Mouse (Mus musculus) embryo, embryonic 9.5 days (tissue): ENCODE measurements around the gene Erh.

Source experiments
- DNase-seq: peaks from one replicate; pipeline ENCODE4 v3.0.0-alpha.2; 2017; ENCODE audit errors: extremely low spot score

Gene Erh

DNA sequence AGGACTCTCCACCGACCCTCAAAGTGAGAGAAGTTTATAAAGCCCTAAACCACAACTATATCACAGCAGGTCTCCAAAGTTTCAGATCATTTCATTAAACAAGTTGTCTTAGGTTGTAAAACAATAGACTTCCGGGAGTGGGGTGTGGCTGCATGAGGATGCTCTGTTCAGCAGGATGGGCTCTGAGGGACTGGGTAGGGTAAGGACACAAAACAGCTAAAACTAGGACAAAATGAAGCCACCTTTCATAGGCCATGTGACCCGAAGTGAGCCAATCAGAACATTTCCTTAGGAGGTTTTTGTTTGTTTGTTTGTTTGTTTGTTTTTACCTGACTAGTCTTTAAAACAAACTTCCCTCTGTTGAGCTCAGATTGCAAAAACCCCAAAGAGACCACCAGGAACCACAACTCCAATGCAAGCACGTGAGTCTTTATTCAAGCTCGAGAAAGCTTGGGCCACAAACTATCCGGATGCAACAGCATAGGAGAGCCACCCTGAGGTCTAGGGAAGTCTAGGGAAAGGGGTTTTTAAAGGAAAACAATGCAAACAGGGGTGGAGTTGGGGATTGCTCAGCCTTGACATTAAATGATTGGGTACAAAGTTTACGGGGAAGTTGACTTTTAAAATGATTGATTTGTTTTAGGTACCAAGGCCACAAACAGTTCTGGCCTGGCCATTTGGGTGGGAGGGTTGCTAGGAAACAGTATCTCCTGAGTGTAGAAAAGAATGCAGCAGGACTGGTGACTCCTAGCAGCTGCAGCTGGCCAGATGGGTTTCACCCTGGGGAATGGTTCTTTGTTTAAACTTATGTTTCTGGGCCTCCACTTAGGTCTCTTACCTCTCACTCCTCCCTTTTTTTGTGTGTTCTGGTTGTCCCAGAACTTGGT is 28.5 kb downstream of the Erh start:
- no peak for DNase-seq

DNA sequence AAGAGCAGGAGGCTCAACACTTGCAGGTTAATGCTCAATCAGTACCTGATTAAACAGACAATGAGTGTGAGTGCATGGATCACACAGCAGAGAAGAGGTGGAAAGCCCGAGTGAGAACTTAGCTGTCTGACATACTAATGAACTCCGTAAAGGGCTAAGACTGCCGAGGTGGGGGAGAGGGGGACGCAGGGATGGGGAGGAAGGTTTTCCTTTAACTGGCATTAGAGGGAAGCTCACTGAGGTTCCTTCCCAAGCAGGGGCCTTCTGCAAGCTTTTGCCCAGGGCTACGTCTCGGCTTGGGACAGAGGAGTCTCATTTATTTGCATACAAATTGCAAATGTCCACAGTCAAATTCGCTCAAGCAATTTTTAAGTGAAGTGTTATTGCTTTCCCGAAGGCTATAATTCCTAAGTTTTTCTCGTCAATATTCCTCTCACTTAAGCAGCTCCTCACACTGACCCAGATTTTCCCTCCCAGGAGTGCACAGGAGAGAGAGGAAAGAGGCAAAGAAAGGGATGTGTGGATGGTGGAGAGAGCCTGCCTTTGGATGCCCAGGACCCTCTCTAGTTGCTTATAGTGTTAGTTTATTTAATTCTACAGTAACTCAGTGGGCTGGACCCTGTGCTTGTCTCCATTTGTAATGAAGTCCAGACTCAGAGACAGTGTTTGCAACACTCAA is 31.9 kb downstream of the Erh start:
- DNase-seq = no peak

DNA sequence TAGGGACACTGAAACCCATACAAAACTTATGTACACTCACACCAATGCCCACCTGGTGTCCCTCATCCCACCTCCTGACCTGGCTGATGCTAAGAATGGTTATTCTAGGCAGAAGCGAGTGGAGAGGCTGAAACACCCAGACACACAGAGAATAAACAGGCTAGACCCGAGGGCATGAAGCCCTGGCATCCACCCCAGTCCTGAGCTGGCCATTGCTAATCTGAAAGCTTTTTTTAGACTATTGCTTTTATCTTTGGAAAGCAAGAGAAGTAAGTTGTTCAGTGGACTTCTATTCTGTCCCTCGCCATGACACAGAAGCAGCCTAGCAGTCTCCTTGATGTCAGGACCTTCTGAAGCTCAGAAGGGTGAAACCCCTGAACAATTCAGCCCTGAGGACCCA is 34.2 kb downstream of the Erh start:
- DNase-seq = no peak

DNA sequence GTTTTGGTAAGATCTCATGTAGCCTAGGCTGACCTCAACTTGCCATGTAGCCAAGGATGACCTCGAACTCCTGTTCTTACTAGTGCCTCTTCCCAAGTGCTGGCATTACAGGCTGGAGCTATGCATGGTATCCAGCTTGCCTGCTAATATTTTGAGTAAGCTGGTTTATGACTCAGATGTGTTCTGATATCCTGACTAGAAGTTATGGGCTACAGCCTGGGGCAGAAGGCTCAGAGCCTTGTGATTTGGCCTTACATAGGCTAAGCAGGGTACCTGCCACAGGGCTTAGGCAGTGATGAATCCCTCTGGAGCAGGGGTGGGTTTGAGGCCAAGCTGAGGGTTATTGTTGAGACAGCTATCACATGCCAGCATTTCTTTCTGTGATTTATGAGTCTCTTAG is 35.6 kb downstream of the Erh start:
- DNase-seq = no peak

DNA sequence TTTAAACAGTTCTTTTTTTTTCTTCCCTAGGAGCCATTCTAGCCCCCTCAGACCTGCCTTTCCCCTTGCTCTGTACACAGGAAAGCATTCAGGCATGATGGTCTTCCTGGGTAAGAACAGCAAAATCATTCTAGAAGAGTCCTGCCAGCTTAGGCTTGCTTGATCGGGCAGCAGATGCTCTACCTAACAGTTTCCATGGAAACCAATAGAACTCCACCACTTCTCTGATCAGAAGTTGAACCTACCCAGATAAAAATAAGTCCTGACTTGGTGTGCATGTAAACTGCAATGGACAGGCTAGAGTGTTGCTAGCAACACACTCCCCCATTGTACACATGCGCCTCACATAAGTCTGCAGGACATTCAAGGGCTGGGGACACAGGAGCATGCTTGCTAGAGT is 39.9 kb downstream of the Erh start:
- no peak for DNase-seq

DNA sequence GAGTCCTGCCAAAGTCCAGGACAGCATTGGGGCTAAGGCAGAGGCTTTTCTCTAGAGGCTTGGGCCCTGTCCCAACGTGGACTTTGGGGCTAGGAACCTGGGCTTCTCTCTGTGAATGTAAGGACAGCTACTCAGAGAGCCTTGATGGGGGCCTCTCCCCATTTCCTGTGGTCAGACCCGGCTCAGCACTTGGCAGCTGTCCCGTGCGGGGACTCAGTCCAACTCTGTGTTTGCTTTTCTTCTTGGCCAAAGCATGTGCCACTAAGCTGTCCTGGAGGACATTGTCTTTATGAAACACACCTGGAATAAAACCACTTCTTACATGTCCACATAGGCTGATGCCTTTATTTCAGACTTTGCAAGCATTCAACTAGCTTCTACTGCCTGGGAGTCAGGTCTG is 40.6 kb downstream of the Erh start:
- no peak for DNase-seq

DNA sequence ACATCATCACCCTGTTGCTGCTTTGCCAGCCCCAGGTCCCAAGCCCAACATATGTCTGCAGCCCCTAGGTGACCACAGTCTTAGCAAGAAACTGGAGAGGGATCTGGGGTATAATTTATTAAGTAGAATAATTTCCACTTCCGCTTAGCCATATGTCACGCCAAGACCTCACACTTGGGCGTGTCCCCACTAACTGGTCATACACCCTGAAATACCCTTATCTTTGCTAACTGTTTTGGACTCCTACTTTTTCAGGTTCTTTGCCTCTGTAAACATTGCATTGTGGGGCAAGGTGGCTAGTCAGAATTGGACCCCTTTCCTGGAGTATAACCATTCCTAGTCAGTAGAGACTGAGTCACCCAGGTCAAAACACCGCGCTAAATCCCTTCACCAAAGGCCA is 41.7 kb downstream of the Erh start:
- no peak for DNase-seq

DNA sequence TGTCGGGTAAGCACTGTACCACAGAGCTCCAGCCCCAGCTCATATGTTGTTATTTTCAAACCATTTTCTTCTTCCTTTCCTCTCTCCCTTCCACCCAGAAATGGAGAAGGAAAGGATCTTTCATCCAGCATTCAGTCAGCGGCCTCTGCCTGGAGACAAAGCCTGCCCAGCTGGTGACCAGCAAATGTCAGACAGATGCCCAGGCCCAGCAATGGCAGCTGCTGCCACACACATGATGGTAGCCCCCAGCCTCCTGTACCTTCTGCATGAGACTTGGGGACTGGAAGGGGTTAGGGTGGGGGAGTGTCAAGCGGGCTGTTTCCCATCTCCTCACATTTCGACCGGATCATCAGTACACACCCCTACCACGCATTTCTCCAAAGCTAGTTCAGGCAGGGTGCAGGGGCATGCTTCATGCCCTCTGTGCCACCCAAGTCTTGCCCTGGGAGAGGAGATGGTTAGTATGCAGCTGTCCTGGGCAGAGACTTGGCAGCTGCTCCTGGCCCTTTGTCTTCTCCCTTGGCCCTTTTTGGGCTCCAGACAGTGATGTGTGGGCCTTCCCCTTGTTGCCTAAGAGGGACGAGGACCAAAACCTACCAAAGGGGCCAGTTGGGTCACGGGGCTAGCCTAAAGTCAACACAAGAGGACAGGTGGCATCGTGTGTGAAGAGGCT is 42.4 kb downstream of the Erh start:
- no peak for DNase-seq

DNA sequence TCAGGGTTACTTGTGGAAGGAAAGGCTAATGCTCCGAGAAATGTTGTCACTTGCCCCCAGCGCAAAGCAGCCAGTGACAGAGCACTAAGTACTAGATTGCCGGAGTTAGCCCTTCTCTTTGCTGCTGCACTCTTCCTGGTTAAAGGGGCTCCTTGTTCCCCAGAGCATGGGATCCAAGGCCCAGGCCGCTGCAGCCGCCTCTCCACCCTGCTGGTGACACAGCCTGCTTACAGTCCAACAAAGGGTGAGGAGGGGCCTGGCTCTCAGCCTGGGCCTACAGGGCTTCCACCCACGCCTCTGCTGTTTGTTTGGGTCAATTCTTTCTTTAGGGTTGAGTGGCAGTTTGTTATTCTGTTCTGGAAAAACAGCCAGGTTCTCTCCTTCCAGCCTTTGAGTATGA is 45.4 kb downstream of the Erh start:
- no peak for DNase-seq

DNA sequence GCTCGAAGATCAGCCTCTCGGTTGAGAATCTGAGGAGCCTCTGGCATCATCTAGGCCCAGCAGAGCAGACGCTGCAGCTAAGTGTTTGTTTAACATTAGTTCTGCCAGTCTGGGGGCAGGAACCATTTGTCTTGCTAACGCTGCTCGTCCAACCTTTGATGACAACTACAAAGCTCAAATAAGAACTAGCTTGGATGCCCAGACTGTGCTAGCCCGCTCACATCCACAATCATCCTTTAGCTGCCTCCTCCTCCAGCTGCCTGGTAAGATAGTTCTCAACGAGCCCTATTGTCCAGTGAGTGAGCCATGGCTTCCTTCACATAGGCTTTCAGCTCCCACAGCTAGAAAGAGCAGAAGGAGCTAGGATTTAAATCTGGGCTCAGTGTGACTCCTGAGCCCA is 45.9 kb downstream of the Erh start:
- DNase-seq = no peak

DNA sequence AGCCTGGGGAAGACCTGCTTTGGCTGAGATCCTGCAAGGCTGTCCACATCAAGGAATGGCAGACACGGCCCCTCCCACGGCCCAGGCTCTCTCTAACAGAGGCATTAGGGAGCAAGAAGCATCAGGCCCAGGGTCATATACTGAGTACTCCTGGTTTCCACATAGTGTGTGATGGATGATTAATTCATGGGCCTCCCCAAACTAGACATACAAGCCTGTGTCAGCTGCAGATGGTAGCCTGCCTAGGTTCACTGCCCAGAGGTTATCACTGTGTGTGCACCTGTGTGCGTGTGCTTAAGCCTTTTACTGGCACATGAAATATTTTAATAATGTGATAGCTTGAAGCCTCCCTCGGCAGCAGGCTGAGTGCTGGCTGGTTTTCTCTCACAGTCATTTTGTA is 48.2 kb downstream of the Erh start:
- DNase-seq = no peak

DNA sequence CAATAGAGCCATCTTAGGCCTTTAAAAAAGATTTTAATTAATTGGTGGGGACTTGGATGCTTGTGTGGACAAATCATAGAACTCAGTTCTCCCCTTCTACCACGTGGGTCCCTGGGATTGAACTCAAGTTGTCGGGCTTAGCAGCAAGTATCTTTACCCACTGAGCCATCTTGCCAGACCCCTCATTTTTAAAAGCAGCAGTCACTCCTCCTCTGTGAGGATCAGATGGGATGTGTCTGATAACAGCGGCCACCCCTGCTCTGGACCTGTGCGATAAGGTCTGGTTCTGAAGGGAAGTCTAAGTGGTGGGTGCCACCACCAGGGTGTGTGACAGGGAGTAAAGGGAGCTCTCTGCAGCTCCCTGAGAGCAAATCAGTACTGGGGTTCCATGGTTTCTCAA is 48.6 kb downstream of the Erh start:
- DNase-seq = no peak

DNA sequence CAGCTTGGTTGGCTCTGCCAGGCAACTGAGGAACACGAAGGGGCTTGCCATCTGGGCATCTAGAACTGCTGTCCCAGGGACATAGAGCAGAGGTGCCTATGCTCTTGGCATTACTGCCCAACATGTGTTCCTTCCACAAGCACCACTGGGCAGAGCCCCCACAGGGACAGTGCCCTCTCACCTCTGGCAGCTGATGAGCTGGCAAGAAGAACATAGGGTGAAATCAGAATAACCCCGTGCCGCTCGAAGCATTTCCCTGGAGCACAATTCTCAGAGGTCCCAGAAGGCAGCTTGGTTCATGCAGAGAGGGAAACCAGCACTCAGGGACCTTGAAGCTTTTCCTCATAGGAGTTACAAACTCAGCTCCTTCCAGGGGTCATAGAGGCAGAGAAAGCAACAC is 49.4 kb downstream of the Erh start:
- DNase-seq = no peak

DNA sequence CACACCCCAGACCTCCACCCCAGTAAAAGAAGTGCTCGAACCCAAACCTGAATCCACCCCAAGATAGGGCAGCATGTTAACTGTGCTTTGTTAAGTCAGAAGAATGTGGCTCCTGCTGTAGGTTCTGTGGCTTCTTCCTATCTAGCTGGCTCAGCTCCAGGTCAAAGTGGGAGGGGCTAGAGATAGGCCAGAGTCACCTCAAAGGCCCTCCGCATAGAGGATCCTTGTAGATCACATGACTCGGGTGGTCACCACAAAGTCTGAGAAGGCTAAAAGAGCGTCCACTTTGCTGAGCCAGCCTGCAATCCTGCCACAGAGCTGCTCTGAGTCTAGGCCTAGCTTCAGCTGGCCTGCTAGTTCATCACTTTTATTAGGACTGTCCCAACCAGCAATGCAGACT is 50.0 kb downstream of the Erh start:
- DNase-seq = no peak

DNA sequence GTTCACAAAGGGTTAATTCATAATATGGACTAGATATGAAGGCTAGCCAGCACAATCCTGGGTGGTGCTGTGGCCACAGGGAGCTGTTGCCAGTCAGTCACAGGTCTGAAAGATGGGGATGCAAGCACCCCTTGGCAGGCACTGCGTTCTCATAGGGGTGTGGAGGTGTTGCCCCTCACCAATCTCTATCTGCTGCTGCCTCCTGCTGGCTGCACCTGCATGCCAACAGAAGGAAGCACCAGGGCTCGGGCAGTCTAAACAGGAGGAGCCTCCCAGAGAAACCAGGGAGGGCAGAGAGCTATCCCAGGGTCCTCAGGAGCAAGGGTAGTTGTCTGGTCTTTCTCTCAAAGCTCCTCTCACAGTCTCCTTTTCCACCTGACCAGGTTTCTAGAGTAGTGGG is 59.2 kb downstream of the Erh start:
- DNase-seq = peak; percentile 31
